Mouse (Mus musculus) liver, embryonic 12.5 days (tissue): ENCODE results near the gene 2610044O15Rik8. TPM values are rescaled to one million over a fixed set of nuclear protein-coding genes. Genes with fewer than 3 reads are reported as not detected.
"Not testable (repeated sequence)": the region's sequence is repeated elsewhere in the genome, so short reads cannot be mapped to it uniquely, and the experiment has no call there.

ENCODE experiments used
- ATAC-seq: fragments of 200-750 bp; cut with Nextera tagmentation; 2 replicates; pipeline ENCODE4 v1.8.0; 2017; ENCODE audit warnings: moderate number of reproducible peaks, mild to moderate bottlenecking, moderate library complexity
- H3K27ac ChIP-seq: fragments of 300-500 bp; sonication (generic); 2 replicates; pipeline ENCODE4 v1.5.1; 2016; ENCODE audit warnings: mild to moderate bottlenecking
- H3K27me3 ChIP-seq: fragments of 300-500 bp; sonication (generic); replicated peaks from 2 replicates; pipeline ENCODE4 v1.6.1; 2016; ENCODE audit warnings: mild to moderate bottlenecking, moderate library complexity
- H3K36me3 ChIP-seq: fragments of 300-500 bp; sonication (generic); 2 replicates; pipeline ENCODE4 v1.6.1; 2016; ENCODE audit warnings: mild to moderate bottlenecking, moderate library complexity
- H3K4me1 ChIP-seq: fragments of 300-500 bp; sonication (generic); 2 replicates; pipeline ENCODE4 v1.6.1; 2016
- H3K4me2 ChIP-seq: fragments of 300-500 bp; sonication (generic); 2 replicates; pipeline ENCODE4 v1.6.1; 2016; ENCODE audit warnings: mild to moderate bottlenecking, moderate library complexity
- H3K4me3 ChIP-seq: fragments of 300-500 bp; sonication (generic); 2 replicates; pipeline ENCODE4 v1.5.1; 2016; ENCODE audit warnings: mild to moderate bottlenecking, moderate library complexity
- H3K9ac ChIP-seq: fragments of 300-500 bp; sonication (generic); 2 replicates; pipeline ENCODE4 v1.6.1; 2016; ENCODE audit warnings: mild to moderate bottlenecking, moderate library complexity
- H3K9me3 ChIP-seq: fragments of 300-500 bp; sonication (generic); replicated peaks from 2 replicates; pipeline ENCODE4 v1.6.1; 2016; ENCODE audit warnings: mild to moderate bottlenecking, moderate library complexity
- WGBS: fragments of 180-500 bp; shearing (Covaris S2); methylation state at CpG from one replicate; pipeline ENCODE4 v1.1.7; 2016; ENCODE audit not compliant: insufficient replicate concordance; 5-methylcytosine and 5-hydroxymethylcytosine counted together
- polyA plus RNA-seq: library from polyadenylated mRNA; unstranded; fragments of >200 nt; fragmentation: Nextera tagmentation; extraction: Ambion mirVana; gene quantifications from 2 replicates; pipeline ENCODE4 v1.2.1, GENCODE M21; 2016

2610044O15Rik8 gene
- polyA plus RNA-seq = 8.3 and 9.7 TPM in 2 replicates

DNA sequence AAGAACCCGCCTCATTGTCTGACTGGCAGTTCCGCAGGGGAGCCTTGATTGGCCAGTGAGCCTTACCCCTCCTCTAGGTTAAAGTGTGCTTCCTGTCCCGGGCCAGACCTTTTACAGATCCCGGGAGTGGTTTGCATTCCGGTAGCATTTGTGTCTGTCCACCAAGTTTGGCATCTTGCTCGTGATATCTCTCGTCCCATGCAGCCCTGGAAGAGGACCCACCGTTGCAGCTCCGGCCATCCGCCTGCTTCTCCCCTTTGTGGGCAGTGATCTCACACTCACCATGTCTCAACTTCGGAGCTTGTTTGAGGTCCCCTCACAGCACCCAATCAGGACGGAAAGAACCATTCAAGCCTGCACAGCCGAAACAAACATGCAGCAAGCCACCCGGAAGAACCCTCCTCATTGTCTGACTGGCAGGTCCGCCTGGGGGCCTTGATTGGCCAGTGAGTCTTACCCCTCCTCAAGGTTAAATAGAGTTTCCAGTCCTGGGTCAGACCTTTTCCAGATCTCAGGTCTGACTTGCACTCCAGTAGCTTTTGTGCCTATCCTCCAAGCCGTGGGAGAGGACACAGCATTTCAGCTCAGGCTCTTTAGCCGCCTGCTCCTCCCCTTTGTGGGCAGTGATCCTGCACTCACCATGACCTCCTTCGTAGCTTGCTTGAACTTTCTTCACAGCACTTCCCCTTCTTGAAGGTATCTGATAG is at the start of gene 2610044O15Rik8:
2610044O15Rik8 (minus strand) TSS at position 380 of the 707 bp plus-strand sequence.
- peak; percentile 98 for ATAC-seq
- Histone ChIP-seq H3K4me1 (peaks cover 12% of the 10 kb centered on the region), H3K9me3 (no peaks in the 10 kb centered on the region), H3K27me3 (no peaks in the 10 kb centered on the region), H3K36me3 (no peaks in the 10 kb centered on the region), H3K27ac (peak within 1 kb of the TSS; percentile 89), H3K9ac (peak within 1 kb of the TSS; percentile 66), H3K4me3 (peak within 1 kb of the TSS; percentile 71), H3K4me2 (peak within 1 kb of the TSS; percentile 77)
- WGBS = under 1% methylated on average over 18 of the region's 18 CpGs

DNA sequence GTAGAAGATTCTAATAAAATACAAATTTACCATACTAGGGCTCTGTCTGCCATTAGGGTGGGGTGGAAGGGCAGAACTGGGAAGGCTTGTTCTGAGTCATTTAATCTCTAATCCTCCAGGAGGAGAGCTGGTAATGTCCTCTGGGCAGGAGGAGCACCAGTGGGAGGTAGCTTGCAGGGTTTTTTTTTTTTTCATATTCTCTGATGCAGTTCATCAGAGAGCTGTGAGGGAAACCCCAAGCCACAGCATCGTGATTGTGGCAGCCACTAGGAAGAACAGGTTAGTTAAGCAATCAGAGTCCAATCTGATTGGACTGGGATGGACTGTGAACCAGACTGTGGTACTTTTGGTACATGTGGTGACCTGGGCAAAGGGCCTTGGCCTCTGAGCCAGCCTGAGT is 31.7 kb upstream of the 2610044O15Rik8 start:
- peaks cover 14% of the 10 kb centered on the region for H3K9me3 ChIP-seq
- 50% methylated on average over 1 of the region's 1 CpGs for WGBS
- peaks cover 49% of the 10 kb centered on the region for H3K36me3 ChIP-seq
- no peak overlapping the region for H3K9ac ChIP-seq
- no peak overlapping the region for H3K27ac ChIP-seq
- H3K4me3 ChIP-seq = no peak overlapping the region
- peaks cover 17% of the 10 kb centered on the region for H3K4me1 ChIP-seq
- H3K4me2 ChIP-seq = no peak overlapping the region
- H3K27me3 ChIP-seq = no peaks in the 10 kb centered on the region
- ATAC-seq = no peak

DNA sequence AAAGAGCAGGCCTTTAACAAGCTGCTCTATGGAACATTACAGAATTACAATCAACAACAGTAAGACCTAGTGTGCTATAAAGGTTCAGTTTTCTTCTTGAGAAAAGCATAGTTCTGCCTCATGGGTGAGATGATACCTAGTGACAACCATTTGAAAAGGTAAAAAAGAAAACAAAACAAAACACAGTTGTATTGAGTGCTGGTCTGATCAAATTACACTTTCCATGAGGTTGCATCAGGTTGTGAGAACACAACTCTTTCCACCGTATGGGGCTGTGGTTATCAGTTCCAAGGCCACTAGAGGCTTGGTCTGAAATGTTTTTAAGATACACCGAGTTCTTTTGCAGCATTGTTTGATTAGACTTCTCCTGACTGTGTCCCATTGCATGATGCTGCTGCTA is 30.1 kb upstream of the 2610044O15Rik8 start:
- Histone ChIP-seq H3K27ac (no peak overlapping the region), H3K27me3 (no peaks in the 10 kb centered on the region), H3K4me1 (peaks cover 17% of the 10 kb centered on the region), H3K36me3 (peaks cover 33% of the 10 kb centered on the region), H3K4me2 (peak overlapping the region; percentile 70), H3K9ac (peak overlapping the region; percentile 64; the same call in 1 of the 2 replicates), H3K9me3 (peaks cover 14% of the 10 kb centered on the region), H3K4me3 (peak overlapping the region; percentile 64)
- WGBS = 31% methylated on average over 2 of the region's 2 CpGs
- no peak for ATAC-seq

DNA sequence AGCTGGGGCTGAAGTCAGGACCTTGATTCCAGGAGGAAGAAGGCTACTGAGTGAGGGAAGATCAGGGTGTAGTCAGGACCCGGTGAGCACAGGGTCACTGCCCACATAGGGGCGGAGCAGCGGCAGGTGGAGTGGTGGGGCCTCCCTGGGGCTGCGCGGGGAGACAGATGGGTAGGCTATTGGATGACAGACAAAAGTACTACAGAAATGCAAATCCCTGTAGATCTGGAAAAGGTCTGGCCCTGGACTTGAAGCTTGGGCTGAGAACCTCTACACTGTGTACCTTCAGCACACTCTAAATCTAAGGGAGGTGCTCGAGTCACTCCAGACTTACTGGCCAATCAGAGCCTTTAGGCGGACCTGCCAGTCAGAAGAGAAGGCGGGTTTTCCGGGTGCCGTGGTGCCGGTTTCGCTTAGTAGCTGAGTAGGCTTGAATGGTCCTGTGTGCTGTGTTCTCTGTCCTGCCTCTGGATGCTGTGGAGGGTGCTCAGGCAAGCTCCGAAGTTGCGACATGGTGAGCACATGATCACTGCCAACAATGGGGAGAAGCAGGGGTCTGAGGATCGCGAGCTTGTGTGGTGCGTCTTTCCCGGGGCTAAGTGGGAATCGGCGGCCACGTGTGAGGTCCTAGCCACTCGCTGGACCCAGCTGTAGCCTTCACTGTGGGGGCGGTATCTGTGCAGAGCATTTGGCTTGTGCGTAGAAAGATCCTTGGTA is 29.2 kb upstream of the 2610044O15Rik8 start:
- H3K4me1 ChIP-seq = peaks cover 17% of the 10 kb centered on the region
- H3K9ac ChIP-seq = peak overlapping the region; percentile 64
- peaks cover 23% of the 10 kb centered on the region for H3K36me3 ChIP-seq
- peak overlapping the region; percentile 64 for H3K4me3 ChIP-seq
- H3K27ac ChIP-seq, H3K27me3 ChIP-seq: not testable (repeated sequence)
- peak; percentile 96 for ATAC-seq
- peaks cover 11% of the 10 kb centered on the region for H3K9me3 ChIP-seq
- peak overlapping the region; percentile 70 for H3K4me2 ChIP-seq
- WGBS = under 1% methylated on average over 24 of the region's 24 CpGs

DNA sequence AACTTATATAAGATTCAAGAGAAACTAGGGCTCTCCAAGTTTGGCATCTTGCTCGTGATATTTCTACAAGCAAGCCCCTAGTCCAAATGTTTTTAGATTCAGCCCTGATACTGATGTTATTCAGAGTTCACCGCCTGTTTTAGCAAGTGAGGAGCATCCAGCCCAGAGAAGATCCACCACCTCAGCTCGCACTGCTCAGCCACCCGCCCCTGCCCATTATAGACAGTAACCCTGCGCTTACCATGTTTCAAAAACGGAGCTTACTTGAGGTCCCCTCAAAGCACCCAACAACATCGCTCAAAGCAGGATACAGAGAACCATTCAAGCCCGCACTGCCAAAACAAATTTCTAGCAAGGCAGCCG is 561 bp downstream of the 2610044O15Rik8 start:
- Histone ChIP-seq H3K27ac (peak overlapping the region; percentile 89), H3K9me3 (no peaks in the 10 kb centered on the region), H3K27me3 (no peaks in the 10 kb centered on the region), H3K4me2 (peak overlapping the region; percentile 77), H3K4me3 (peak overlapping the region; percentile 71), H3K9ac (peak overlapping the region; percentile 66), H3K36me3 (no peaks in the 10 kb centered on the region), H3K4me1 (peaks cover 12% of the 10 kb centered on the region)
- 2% methylated on average over 9 of the region's 9 CpGs for WGBS
- ATAC-seq = no peak

Other genes with a start within 250 kb of the 2610044O15Rik8 start
- gene Ccdc7a, start 168.9 kb downstream of the 2610044O15Rik8 start, polyA plus RNA-seq = not detected in 2 replicates
- gene Ccdc7b, start 167.3 kb downstream of the 2610044O15Rik8 start, polyA plus RNA-seq = not detected in 2 replicates
- gene Gm10999, start 102.7 kb downstream of the 2610044O15Rik8 start, polyA plus RNA-seq = not detected in 2 replicates